Mouse (Mus musculus) left cerebral cortex, postnatal 4 days (tissue): ENCODE results near the gene Srpr. TPM values are rescaled to one million over a fixed set of nuclear protein-coding genes. Genes with fewer than 3 reads are reported as not detected.

Source experiments
- DNase-seq: peaks from one replicate; pipeline ENCODE4 v3.0.0-alpha.2; 2022
- intact Hi-C: fragments of 180-260 bp; cut with DNase I; formaldehyde crosslinking; loops from one replicate; pipeline ENCODE4 v1.15.1; 2025
- total RNA-seq, 2 experiments: library from RNA; stranded (reverse); gene quantifications; 2 replicates each; pipeline ENCODE4 v1.2.3; 2021

Gene Srpr
- total RNA-seq, result 10 to 100 TPM; 39.0 to 40.4 TPM

DNA sequence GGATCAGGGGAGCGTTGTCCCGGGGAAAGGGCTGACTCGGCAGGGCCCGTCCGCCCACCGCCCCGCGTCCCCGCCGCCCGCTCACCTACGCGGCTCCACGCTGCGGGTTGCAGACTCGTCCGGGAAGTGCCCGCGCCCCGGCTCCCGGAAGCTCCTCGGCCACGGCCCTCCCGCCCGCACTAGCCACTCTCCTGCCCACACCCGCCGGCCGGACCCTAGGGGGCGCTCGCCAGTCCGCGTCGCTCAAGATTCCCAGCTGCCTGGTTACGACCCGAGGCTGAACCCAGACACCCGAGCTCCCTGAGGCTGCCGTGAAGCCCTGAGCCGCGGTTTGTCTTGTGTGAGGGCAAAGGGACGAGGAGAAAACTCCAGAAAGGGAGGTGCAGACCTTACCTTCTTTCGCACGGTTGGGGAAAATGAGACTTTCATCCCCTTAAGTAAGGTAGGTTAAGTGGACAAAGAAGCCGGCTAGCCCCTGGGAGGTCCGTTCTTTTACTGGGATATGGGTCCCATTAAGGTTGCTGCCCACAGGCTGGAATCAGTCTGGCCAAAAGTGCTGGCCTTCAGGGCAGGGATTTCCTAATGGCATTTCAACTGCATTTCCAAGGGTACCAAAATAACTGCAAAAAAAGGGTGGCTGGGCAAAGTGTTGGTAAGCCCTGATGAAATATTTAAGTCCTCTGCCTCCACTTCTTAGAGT, at the start of gene Srpr, which contains the start of gene Tirap:
Gene Srpr (plus strand): TSS at position 404 of the 700 bp plus-strand sequence.
Gene Tirap (minus strand): TSS at position 520 of the 700 bp plus-strand sequence.
- intact Hi-C loops, result no loop called here
- DNase-seq, result peak; percentile 94

DNA sequence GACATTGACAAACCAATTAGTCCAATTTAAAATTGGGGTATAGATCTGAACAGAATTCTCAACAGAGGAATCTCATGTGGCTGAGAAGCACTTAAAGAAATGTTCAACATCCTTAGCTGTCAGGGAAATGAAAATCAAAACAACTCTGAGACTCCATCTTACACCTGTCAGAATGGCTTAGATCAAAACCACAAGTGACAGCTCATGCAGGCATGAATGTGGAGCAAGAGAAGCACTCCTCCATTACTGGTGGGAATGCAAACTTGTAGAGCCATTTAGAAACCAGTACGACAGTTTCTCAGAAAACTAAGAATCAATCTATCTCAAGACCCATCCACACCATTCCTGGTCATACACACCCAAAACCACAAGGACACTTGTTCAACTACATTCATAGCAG, 47.1 kb upstream of the Srpr start:
- no peak for DNase-seq
- intact Hi-C loops, result no loop called here

DNA sequence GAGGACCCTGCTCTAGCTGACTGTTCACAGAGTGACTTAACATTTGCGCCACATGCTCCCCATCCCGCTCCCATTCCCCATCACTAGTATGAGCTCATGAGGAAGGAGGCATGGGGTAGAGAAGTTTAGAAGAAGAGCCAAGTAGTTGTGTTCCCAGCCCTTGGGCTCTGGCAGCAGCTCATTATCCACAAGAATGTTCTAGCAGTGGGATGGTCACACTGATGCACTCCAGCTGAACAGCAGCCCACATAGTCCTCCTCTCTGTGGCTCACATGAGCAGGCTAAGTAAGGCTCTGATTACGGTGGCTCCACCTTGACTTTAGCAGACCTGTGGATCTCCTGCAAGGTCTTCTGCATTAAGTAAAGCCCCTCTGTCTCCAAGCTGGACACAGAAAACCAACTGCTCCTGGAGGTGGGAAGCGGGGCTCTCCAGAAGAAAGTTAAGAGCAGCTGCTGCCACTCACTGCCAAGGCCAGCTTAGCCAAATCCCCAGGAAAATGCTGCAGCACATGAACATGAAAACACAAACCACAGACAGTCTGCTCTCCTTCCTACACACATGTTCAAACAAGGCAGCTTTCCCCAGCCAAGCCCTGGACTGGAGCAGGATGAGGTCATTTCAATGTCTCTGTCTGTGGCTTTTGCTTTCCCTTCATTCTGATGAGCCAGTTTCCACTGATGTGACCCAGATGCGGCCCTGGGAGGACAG, 43.8 kb upstream of the Srpr start:
- no peak for DNase-seq
- intact Hi-C loops, result no loop called here

DNA sequence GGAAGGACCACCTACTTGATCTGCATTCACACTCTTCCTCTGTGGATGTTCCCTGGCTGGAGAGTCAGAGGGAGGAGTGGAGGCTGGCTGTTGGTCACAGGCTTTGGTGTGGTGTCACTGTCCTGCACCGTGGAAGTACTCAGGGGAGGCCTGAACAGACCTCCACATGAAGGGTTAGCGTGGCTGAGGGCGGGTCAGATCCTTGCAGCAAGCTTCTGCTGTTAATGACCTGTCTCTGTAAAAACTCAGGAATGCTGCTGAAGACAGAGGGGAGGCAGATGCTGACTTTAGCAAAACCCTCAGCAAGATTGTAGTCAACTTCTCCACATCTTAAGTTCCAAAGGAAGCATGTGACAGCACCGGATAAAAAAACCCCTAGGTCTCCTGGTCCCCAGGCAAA, 43.1 kb upstream of the Srpr start:
- intact Hi-C loops, result no loop called here
- DNase-seq, result no peak

DNA sequence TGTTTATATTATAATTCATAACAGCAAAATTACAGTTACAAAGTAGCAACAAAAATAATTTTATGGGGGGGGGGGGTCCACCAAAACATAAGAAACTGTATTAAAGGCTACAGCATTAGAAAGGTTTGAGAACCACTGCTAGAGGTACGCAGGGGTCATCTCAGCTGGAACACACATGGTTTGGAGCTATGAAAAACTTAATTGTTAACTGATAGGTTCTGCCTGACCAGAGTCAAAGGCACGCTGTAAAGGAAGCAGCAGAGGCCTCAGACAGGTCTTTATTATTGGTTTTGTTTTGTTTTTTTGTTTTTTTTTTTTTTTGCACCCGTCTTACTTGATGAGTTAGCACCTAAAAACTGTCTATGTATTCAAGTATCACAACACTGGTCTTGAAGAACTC, 41.5 kb upstream of the Srpr start:
- intact Hi-C loops, result no loop called here
- DNase-seq, result no peak

DNA sequence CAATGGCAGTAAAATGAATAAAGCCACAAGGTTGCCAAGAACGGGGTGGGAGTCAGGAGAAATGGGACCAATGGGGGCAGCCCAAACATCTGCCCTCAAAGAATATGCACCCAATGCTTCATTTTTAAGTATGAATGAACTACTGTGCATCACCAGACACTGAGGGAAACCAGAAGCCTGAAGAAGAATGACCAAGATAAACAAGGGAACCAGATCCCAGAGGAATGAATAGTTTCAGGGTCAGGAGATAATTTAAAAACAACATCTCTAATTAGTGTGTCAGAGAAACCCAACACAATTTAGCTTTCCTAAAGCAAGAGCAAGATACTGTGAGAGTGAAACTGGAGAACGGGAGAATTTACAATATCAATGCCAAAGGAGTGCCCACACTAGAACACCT, 39.3 kb upstream of the Srpr start:
- intact Hi-C loops, result no loop called here
- no peak for DNase-seq

DNA sequence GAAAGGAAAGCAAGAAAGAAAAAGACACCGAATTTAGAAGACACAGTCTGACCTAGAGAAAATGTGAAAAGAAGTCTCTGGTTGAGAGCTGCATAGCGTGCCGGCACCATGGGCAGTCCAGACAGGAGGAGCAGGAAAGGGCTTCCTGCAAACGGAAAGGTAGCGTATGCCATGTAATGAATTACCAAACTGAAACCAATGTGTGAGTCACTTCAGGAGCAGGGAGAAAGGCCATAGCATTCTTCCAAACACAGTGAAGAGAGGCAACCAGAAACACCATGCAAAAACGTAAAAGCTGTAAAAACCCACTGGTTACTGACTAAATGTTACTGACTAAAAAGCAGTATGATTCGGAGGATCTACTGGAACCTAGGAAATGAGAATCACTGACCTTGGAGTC, 38.3 kb upstream of the Srpr start:
- intact Hi-C loops, result no loop called here

DNA sequence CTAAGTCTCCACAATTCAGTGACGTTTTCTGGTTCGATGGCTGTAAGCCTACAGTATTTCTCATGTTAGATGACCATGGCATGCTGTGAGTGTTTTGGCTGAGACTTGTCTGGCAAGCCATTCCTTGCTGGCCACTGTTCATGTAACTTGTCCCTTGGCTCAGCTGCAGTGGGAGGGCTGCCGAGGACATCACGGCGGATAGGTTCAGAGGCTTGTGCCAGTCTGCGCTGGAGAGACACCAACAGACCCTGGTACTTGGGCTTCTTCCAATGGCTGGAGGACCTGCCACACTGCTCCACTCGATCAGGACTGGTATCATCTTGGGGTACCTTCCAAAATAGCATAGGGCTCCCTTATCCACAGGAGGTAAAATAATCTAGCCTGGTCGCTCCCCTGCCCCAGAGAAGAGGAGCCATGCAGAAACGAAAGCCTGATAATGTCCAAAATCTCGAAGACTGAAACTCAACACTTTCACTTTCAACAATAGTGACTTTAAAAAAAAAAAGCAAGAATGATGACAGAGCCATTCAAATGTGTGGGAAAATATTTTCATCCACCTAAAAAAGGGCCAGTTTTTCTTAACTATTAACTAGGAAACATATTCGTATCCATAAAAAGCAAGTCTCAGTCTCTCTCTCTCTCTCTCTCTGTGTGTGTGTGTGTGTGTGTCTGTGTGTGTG, 36.8 kb upstream of the Srpr start:
- intact Hi-C loops, result no loop called here
- DNase-seq, result peak; percentile 92

More for the DNA sequence above, 38.3 kb upstream of the Srpr start:
- no peak for DNase-seq

DNA sequence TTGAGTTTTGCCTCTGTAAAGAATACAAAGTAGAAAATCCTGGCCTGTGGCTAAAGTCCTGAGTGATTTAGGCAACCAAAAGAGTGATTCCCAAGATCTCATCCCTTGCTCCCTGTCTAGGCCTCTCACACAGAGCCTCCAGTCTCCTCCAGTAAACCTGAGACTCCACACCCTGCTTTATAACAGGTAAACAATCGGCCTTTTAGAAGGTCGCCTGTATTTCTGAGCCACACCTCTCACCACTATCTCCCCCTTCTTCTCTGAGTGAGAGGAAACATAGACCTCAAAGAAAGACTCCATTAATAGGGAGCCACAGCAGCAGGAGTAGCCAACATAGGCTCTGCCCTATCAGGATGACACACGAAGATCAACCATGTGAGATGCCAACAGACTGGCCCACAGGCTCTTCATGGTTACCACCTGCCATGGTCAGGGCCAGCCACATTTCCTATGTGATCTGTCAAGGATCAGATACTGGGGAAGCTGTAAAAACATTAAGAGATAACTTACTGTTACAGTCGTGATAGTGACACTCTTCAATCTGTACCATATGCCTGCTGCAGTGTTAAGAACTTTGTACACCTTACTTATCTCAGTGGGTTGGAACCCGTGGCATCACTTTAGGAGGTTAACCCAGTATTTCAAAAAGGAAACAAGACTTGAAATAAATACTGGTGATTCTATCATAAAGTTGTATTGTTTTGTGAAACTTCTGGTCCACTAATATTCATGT, 35.7 kb upstream of the Srpr start:
- no peak for DNase-seq
- intact Hi-C loops, result no loop called here

DNA sequence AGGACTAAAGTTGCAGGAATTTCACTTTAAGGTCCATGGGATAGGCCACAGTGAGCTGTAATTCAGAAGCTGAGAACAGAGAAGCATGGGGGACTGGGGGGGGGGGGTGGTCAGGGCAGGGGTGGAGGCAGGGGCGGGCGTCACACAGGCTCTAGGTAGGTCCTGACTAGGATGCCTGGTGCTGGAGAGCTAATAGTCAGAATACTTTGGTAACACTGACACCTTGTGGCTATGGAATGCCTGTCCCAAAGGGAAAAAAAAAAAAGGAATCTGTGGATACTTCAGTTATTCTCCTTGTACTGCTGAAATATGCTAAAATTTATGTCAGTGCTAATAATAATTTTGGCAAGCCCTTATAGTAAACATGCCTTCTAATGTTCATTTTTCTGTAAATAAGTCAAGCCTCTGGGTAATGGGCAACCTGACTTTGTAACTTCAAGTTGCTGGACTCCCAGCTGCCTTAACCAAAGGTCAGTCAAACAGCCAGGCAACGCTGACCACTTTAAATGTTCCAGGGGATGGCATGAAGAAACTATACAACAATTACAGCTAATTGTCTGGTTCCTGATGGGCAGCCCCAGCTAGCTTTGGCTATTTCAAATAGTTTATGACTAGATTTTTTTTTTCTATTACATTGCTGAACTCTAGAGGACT, 33.7 kb upstream of the Srpr start:
- intact Hi-C loops, result loop anchor here (2.0 kb wide), 1 partner anchor 135 kb away; no protein-coding TSS in a partner anchor
- DNase-seq, result no peak

DNA sequence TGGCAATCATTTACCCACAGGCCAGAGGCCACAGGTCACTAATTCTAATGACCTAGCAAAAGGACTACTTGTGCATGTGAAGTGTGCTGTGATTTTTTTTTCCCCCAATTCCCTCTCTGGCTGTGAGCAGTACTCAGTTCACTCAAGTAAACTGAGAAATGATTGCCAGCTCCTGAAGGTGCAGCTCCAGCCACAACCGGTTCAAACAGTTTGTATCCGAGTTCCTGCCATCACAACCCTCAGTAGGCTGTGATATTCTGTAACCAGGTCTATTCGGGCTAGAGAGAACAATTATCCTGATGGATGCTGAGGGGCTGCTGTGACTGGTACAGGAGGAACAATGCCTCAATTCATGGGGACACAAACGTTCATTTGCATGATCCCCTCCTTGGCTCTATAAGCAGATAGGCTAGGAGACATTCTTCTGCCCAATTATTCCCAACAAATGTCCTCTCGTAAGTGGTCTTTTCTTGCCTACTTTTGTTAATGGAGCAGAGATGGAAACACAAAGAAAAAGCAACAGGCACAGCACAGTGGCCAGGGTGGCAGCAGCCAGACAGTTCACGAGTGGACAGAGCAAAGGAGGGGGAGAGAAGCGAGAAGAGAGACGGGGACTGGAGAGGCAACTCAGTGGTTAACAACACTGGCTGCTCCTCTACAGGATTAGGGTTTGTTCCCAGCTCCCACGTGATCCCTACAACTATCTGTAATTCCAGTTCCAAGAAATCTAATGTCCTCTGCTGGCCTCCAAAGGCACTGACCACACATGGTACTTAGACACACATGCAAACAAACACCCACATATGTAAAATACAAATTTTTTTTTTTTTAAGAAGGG, 33.0 kb upstream of the Srpr start:
- intact Hi-C loops, result loop anchor here (2.0 kb wide), 1 partner anchor 136 kb away; no protein-coding TSS in a partner anchor
- DNase-seq, result no peak

DNA sequence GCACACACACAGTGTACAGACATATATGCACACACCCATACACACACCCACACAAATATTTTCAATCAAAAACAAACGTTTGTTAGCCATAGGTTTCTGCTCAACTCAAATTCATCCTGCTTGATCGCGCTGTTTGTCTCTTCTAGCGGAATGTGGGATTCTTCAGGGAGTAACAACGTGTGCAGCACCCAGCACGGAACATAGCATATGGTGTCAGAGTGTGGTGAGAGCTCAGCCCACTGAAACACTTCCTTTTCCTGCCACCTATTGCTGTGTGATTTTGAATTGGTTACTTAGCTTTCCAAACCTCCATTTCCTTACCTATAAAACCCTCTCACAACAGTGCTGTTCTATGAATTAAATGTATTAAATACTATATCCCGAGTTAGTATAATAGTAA, 29.9 kb upstream of the Srpr start:
- no peak for DNase-seq
- intact Hi-C loops, result no loop called here

DNA sequence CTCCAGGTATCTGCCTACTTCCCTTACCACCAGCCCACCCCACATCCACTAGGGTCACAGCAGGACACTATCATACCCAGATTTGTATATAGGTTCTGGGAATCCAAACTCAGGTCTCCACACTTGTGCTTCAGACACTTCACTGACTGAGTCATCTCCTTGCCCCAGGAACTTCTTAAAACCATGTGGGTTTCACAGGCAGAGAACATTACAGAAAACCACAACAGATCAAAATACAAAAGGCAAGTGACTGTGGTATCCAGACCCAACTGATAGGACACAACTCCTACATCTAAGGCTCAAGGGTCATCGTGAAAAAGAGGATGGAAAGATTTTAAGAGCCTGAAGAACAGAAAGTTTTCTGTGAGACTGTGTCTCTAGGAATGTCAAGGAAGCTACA, 26.6 kb upstream of the Srpr start:
- no peak for DNase-seq
- intact Hi-C loops, result no loop called here

DNA sequence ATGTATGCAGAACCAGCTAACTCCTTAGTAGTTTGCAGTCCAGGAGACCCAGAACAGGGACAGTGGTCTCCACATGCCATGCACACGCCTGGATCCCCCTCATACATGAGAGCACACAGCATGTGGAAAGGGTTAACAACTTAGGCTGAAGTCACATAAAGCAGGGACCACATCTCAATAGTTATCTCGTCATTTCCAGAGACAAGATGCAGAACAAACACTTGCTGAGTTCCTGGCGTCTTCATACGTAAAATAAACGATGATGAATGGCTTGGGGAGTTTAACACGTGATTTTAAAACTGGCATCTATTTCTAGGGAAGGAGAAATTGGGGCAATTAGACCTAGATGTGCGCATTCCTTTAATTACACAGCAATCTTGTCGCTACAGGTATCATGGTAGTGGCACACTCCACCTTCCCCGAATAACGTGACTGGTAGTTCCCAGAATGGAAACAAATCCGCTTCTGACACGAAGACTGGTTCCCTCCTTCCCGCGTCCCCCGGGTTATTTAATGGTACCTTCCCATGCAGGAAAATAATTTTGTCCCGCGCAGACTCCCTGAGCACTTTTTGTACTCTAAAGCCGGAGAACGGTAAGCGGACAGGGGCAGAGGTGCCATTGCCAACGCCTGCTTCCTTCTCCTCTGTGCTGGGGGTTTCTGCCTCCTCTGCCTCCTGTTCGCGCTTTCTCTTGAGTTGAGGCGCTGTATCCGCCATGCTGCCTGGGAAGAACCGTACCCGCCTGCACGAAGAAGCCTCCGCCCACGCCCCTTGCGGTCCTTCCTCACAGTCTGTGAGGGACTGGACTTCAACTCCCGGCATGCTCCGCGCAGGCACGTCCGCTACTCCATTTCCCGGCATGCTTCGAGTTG, 24.5 kb upstream of the Srpr start, which contains the start of gene Dcps:
Gene Dcps (minus strand): TSS at position 811 of the 873 bp plus-strand sequence.
- peak; percentile 95 for DNase-seq
- intact Hi-C loops, result no loop called here

DNA sequence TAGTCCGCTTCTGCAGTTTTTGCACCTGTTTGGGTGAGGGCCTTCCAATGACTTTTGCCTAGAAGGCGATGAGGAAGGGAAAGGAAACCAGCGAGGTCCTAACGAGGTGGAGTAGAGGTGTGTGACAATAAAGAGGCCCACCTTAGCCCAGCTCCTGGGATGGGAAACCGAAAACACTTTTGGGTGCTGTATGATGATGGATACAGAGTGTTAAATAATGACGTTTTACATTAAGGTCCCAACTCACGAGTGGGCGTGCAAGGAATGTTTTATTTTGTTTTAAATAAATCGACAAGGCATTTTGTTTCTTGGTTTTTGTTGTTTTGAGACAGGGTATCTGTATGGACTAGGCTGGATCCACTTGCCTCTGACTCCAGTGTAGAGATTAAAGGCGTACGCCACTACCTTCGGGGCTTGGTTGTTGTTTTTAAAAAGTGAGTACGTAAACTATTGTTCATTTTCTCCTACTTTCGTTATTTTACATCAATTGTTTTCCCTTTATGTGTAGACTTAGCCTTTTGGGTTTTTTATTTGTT, 23.8 kb upstream of the Srpr start:
- DNase-seq, result no peak
- intact Hi-C loops, result no loop called here

DNA sequence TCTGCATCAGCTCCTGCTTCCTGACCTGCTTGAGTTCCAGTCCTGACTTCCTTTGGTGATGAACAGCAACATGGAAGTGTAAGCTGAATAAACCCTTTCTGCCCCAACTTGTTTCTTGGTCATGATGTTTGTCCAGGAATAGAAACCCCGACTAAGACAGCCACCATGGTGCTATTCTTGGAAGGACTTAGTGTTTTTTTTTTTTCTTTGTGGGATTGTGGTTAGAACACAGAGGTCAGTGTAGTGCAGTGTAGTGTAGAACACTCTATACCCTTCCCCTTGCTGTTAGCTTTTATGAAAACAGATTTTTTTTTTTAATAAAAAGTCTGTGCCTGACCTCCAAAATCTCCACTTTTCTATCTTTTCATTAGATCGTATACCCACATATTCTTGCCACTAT, 17.1 kb upstream of the Srpr start:
- DNase-seq, result no peak
- intact Hi-C loops, result no loop called here

DNA sequence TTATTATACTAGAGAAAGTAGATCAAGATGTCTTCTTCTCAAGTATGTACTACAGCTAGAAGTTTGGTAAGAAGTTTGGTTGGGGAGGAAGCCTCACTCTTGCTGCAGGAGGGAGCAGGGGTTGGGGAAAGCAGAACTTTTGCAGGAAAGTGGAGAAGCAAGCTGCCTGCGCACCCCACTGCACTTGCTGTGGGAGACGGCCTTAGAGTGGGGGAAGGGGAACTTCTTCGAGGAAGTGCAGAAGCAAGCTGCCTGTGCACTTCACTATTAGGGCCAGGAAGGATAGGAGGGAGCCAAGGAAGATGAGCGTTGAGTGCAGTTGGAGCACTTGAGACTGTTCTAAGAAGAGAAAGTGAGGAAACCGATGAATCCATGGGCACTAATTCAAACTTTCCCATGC, 16.6 kb upstream of the Srpr start:
- no peak for DNase-seq
- intact Hi-C loops, result no loop called here

DNA sequence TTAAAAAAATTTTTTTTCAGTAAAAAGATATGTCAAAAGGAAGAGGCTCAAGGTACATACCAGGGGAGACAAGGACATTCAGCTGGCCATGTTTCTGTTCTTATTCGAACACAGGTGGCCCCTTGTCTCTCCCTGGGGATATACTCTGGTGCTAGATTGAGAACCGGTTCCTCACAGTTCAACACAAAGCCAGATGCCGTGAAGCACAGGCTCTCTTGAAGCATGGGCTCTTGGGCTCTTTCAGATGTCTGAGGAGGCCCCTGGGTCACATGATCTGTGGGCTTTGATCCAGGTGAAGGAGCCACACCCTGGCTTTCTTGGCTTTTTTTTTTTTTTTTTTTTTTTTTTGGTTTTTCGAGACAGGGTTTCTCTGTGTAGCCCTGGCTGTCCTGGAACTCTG, 13.5 kb upstream of the Srpr start:
- intact Hi-C loops, result no loop called here

More for the DNA sequence above, 13.5 kb upstream of the Srpr start:
- DNase-seq, result no peak
